Mouse (Mus musculus) intestine, embryonic 15.5 days (tissue): ENCODE results near the gene Ano5. TPM values are rescaled to one million over a fixed set of nuclear protein-coding genes. Genes with fewer than 3 reads are reported as not detected.

Experiments used
- ATAC-seq: fragments of 200-750 bp; cut with Nextera tagmentation; 2 replicates; pipeline ENCODE4 v1.8.0; 2017; ENCODE audit warnings: moderate TSS enrichment, moderate library complexity
- H3K27ac ChIP-seq: fragments of 300-500 bp; sonication (generic); 2 replicates; pipeline ENCODE4 v1.5.1; 2015; ENCODE audit warnings: mild to moderate bottlenecking, inconsistent platforms
- H3K27me3 ChIP-seq: fragments of 300-500 bp; sonication (generic); replicated peaks from 2 replicates; pipeline ENCODE4 v1.6.1; 2015; ENCODE audit warnings: inconsistent platforms
- H3K36me3 ChIP-seq: fragments of 300-500 bp; sonication (generic); 2 replicates; pipeline ENCODE4 v1.6.1; 2015; ENCODE audit warnings: inconsistent platforms
- H3K4me1 ChIP-seq: fragments of 300-500 bp; sonication (generic); replicated peaks from 2 replicates; pipeline ENCODE4 v1.6.1; 2015; ENCODE audit warnings: inconsistent platforms
- H3K4me2 ChIP-seq: fragments of 300-500 bp; sonication (generic); replicated peaks from 2 replicates; pipeline ENCODE4 v1.6.1; 2015; ENCODE audit warnings: mild to moderate bottlenecking, inconsistent platforms
- H3K4me3 ChIP-seq: fragments of 300-500 bp; sonication (generic); replicated peaks from 2 replicates; pipeline ENCODE4 v1.5.1; 2015; ENCODE audit warnings: inconsistent platforms
- H3K9ac ChIP-seq: fragments of 300-500 bp; sonication (generic); 2 replicates; pipeline ENCODE4 v1.6.1; 2015; ENCODE audit warnings: inconsistent platforms
- H3K9me3 ChIP-seq: fragments of 300-500 bp; sonication (generic); 2 replicates; pipeline ENCODE4 v1.6.1; 2016; ENCODE audit warnings: inconsistent platforms
- WGBS: fragments of 180-500 bp; shearing (Covaris S2); methylation state at CpG from one replicate; pipeline ENCODE4 v1.1.7; 2015; 5-methylcytosine and 5-hydroxymethylcytosine counted together
- polyA plus RNA-seq: library from polyadenylated mRNA; unstranded; fragments of >200 nt; fragmentation: Nextera tagmentation; extraction: Ambion mirVana; gene quantifications from 2 replicates; pipeline ENCODE4 v1.2.1, GENCODE M21; 2015

Ano5 gene
- polyA plus RNA-seq, 1 experiment from 2014 or later: 0.25 TPM

- no peak; the same call in 1 of the 2 replicates for ATAC-seq
- Histone ChIP-seq H3K27me3 (peaks cover 16% of the 10 kb centered on the region), H3K4me1 (no peaks in the 10 kb centered on the region), H3K9me3 (no peaks in the 10 kb centered on the region), H3K36me3 (no peaks in the 10 kb centered on the region), H3K4me3 (no peak overlapping the region), H3K9ac (no peak overlapping the region), H3K4me2 (no peak overlapping the region), H3K27ac (no peak overlapping the region)
- 10% methylated on average over 9 of the region's 9 CpGs for WGBS
Observed at GRCm38 (mm10) chr7:51632543-51633229, 121.9 kb downstream of the Ano5 start.

GRCm38 (mm10) chr7:51633230-51633844 is 122.5 kb downstream of the Ano5 start:
- ATAC-seq: no peak
- H3K9me3 ChIP-seq: no peaks in the 10 kb centered on the region
- H3K27me3 ChIP-seq: peaks cover 13% of the 10 kb centered on the region
- no peaks in the 10 kb centered on the region for H3K4me1 ChIP-seq
- no peak overlapping the region for H3K4me2 ChIP-seq
- H3K4me3 ChIP-seq: no peak overlapping the region
- no peak overlapping the region for H3K27ac ChIP-seq
- 11% methylated on average over 7 of the region's 7 CpGs for WGBS
- no peaks in the 10 kb centered on the region for H3K36me3 ChIP-seq
- H3K9ac ChIP-seq: no peak overlapping the region

Other genes starting within 250 kb of the Ano5 start
- gene Slc17a6, start 111.0 kb downstream of the Ano5 start, polyA plus RNA-seq: 0.34 TPM in 2 replicates